Mouse (Mus musculus) midbrain, postnatal 0 days (tissue): ENCODE measurements at regions not wholly inside any gene's neighbourhood (a gene's known extent, or its start where the extent isn't known, plus 50 kb on each side); places are given as distances from the start of the nearest gene placed in this dataset.

Source experiments
- ATAC-seq: fragments of 200-750 bp; cut with Nextera tagmentation; 2 replicates; pipeline ENCODE4 v1.8.0; 2017; ENCODE audit warnings: moderate number of reproducible peaks, mild to moderate bottlenecking, moderate TSS enrichment, moderate library complexity; ENCODE audit not compliant: low FRiP score
- DNase-seq: peaks from one replicate; pipeline ENCODE4 v3.0.0-alpha.2; 2015; ENCODE audit warnings: low spot score
- H3K27ac ChIP-seq: fragments of 300-500 bp; sonication (generic); 2 replicates; pipeline ENCODE4 v1.5.1; 2014; ENCODE audit warnings: low read depth, mild to moderate bottlenecking, low read length, mixed read lengths
- H3K27me3 ChIP-seq: fragments of 300-500 bp; sonication (generic); 2 replicates; pipeline ENCODE4 v1.6.1; 2014; ENCODE audit warnings: low read length, control low read depth, mixed read lengths; ENCODE audit not compliant: insufficient read depth
- H3K36me3 ChIP-seq: fragments of 300-500 bp; sonication (generic); 2 replicates; pipeline ENCODE4 v1.6.1; 2014; ENCODE audit warnings: low read length, control low read depth, mixed read lengths; ENCODE audit not compliant: insufficient read depth
- H3K4me1 ChIP-seq: fragments of 300-500 bp; sonication (generic); 2 replicates; pipeline ENCODE4 v1.6.1; 2014; ENCODE audit warnings: mild to moderate bottlenecking, control low read depth, antibody characterized with exemption, low read length, mixed read lengths; ENCODE audit not compliant: insufficient read depth
- H3K4me2 ChIP-seq: fragments of 300-500 bp; sonication (generic); 2 replicates; pipeline ENCODE4 v1.6.1; 2014; ENCODE audit warnings: low read depth, mild to moderate bottlenecking, low read length, mixed read lengths; ENCODE audit not compliant: poor library complexity, severe bottlenecking
- H3K4me3 ChIP-seq: fragments of 300-500 bp; sonication (generic); 2 replicates; pipeline ENCODE4 v1.5.1; 2014; ENCODE audit warnings: low read depth, mild to moderate bottlenecking, low read length, moderate library complexity
- H3K9ac ChIP-seq: fragments of 300-500 bp; sonication (generic); replicated peaks from 2 replicates; pipeline ENCODE4 v1.6.1; 2014; ENCODE audit warnings: mild to moderate bottlenecking, low read length, moderate library complexity, mixed read lengths; ENCODE audit not compliant: poor library complexity, severe bottlenecking
- H3K9me3 ChIP-seq: fragments of 300-500 bp; sonication (generic); 2 replicates; pipeline ENCODE4 v1.6.1; 2016; ENCODE audit warnings: low read length, control low read depth
- CTCF ChIP-seq: IDR thresholded peaks from 2 replicates; pipeline ENCODE4 v1.5.1; 2016; ENCODE audit warnings: antibody characterized with exemption, mild to moderate bottlenecking
- WGBS: fragments of 180-500 bp; shearing (Covaris S2); extraction: QIAGEN DNeasy Blood & Tissue Kit; methylation state at CpG from one replicate; pipeline ENCODE4 v1.1.7; 2014; 5-methylcytosine and 5-hydroxymethylcytosine counted together

DNA sequence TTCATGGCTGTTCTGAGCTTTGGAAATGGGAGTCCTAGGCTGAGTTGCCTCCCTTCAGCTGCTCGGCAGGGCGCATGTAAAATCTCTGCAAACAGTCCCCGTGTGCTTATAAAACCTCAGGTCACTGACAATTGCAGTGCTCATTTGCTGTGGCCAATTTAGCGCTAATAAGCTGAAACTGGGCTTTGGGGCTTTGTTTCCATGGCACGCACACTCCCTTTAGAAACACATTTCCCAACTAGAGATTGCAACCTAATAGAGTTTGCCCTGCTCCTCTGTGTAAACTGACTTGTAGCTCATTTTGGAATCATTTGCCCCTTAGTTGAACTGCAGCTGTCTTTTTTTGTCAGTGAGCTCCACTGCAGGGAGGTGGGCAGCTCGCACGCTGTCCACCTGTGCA lies 148.7 kb upstream of the Npvf start:
- no peak for DNase-seq

GRCm38 (mm10) chr6:50804477-50805005 lies 150.3 kb upstream of the Npvf start:
- no peak overlapping the region for H3K4me3 ChIP-seq
- H3K27me3 ChIP-seq = no peaks in the 10 kb centered on the region
- WGBS = 89% methylated on average over 4 of the region's 4 CpGs
- H3K36me3 ChIP-seq = no peaks in the 10 kb centered on the region
- no peak overlapping the region for H3K9ac ChIP-seq
- DNase-seq (no peak), ATAC-seq (no peak)
- H3K27ac ChIP-seq = no peak overlapping the region
- H3K4me1 ChIP-seq = no peaks in the 10 kb centered on the region; the same call in 1 of the 2 replicates
- H3K4me2 ChIP-seq = no peak overlapping the region
- no peaks in the 10 kb centered on the region for H3K9me3 ChIP-seq
- TF ChIP-seq CTCF = no peak

More for the DNA sequence above, 148.7 kb upstream of the Npvf start:
- Histone ChIP-seq H3K9me3 (no peaks in the 10 kb centered on the region), H3K4me1 (no peaks in the 10 kb centered on the region; the same call in 1 of the 2 replicates), H3K27ac (peak overlapping the region; percentile 6; the same call in 1 of the 2 replicates), H3K4me2 (no peak overlapping the region), H3K9ac (no peak overlapping the region), H3K4me3 (no peak overlapping the region), H3K27me3 (no peaks in the 10 kb centered on the region), H3K36me3 (no peaks in the 10 kb centered on the region)
- no peak for TF ChIP-seq CTCF
- 43% methylated on average over 7 of the region's 7 CpGs for WGBS
- no peak for ATAC-seq

DNA sequence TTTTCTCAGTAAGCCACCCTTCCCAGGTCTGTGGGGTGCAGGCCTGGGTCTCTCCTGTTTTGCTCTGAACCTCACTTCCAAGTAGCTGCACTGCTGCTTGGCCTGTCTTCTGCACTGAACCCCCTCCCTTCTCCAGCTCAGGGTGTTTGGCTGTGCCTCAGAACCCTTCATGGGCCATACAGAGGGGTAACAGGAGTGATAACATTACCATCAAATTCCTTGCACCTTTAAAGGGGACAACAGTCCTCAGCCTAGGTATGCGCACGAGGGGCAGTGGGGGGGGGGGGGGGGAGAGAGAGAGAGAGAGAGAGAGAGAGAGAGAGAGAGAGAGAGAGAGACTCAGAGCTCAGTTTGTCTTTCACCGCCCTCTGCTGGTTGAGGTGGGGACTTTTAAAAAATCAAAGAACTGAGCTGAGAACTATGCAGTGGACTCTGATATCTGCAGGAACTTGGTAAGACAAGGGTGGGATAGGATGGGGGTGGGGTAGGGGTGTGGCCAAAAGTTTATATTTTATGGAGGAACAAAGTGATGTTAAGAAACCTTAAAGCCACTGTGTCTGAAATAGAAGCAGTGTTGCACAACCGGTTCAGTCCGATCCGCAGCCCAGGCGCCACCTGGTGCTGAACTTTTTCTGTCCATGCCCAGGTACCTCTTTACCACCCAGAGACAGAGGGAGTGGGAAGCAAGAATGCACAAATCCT lies 152.3 kb upstream of the Npvf start:
- Histone ChIP-seq H3K9me3 (no peaks in the 10 kb centered on the region), H3K36me3 (no peaks in the 10 kb centered on the region), H3K4me1 (no peaks in the 10 kb centered on the region; the same call in 1 of the 2 replicates), H3K4me2 (no peak overlapping the region), H3K4me3 (no peak overlapping the region), H3K9ac (no peak overlapping the region), H3K27ac (no peak overlapping the region), H3K27me3 (no peaks in the 10 kb centered on the region)
- DNase-seq (peak; percentile 76), ATAC-seq (peak; percentile 67)
- TF ChIP-seq CTCF = peak; percentile 73
- WGBS = 15% methylated on average over 7 of the region's 7 CpGs

GRCm38 (mm10) chr6:50807187-50808012 lies 153.2 kb upstream of the Npvf start:
- no peak for TF ChIP-seq CTCF
- Histone ChIP-seq H3K4me3 (no peak overlapping the region), H3K36me3 (no peaks in the 10 kb centered on the region), H3K27ac (no peak overlapping the region; the same call in 1 of the 2 replicates), H3K4me2 (no peak overlapping the region), H3K9me3 (no peaks in the 10 kb centered on the region), H3K9ac (no peak overlapping the region), H3K27me3 (no peaks in the 10 kb centered on the region), H3K4me1 (no peaks in the 10 kb centered on the region; the same call in 1 of the 2 replicates)
- DNase-seq (peak; percentile 42), ATAC-seq (0 out of 2 replicates have a peak, but pooled peaks have one; percentile 53)
- WGBS = 42% methylated on average over 19 of the region's 19 CpGs

- peak; percentile 83 for DNase-seq
- H3K9ac ChIP-seq = no peak overlapping the region
- no peak overlapping the region for H3K4me2 ChIP-seq
- ATAC-seq = no peak
- no peak overlapping the region for H3K4me3 ChIP-seq
- no peaks in the 10 kb centered on the region for H3K9me3 ChIP-seq
- H3K36me3 ChIP-seq = no peaks in the 10 kb centered on the region
- TF ChIP-seq CTCF = peak; percentile 98
- H3K4me1 ChIP-seq = no peaks in the 10 kb centered on the region; the same call in 1 of the 2 replicates
- no peak overlapping the region for H3K27ac ChIP-seq
- H3K27me3 ChIP-seq = no peaks in the 10 kb centered on the region
- WGBS = 7% methylated on average over 4 of the region's 4 CpGs
Observed at GRCm38 (mm10) chr6:50808126-50808525, 153.9 kb upstream of the Npvf start.
